Mouse (Mus musculus) skeletal muscle tissue, postnatal 0 days (tissue): ENCODE measurements around the gene BC117090. TPM values are rescaled to one million over a fixed set of nuclear protein-coding genes. Genes with fewer than 3 reads are reported as not detected.

Experiments
- polyA plus RNA-seq: library from polyadenylated mRNA; unstranded; fragments of >200 nt; fragmentation: Nextera tagmentation; extraction: Ambion mirVana; gene quantifications from 2 replicates; pipeline ENCODE4 v1.2.1, GENCODE M21; 2015

Gene BC117090
- 0.78 TPM in 1 of 2 replicates, not detected in the other for polyA plus RNA-seq

DNA sequence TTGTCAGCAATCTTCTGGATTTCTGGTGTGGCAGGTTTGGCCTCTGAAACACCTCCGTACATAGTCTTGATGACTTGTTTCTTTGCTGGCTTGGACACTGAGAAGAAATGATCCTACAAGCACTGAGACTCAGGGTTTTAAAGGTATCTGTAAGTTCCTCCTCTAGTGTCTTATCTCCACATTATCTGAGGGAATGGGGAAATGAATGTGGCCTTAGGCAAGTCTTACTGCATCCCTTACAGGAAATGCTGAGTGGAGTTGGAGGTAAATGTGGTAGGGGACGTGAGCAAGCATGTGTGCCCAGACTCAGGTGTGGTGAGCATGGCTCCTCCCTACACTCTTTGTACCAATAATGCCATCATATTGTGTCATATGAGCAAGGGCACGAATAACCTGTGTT lies at the start of gene BC117090:
TSS of gene BC117090 (minus strand) at position 101 of the 400 bp plus-strand sequence.

DNA sequence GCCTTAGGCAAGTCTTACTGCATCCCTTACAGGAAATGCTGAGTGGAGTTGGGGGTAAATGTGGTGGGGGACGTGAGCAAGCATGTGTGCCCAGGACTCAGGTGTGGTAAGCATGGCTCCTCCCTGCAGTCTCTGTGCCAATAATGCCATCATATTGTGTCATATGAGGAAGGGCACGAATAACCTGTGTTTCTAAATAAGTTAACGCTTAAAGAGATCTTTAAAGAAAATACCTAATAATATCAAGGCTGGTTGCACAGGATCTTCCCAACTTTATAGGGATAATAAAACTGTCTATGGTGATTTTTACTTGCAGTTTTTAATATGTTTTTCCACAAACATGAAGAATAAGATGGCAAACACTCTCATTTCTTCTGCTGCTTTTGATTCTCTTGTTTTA lies 33.5 kb upstream of the BC117090 start, which contains the start of gene BC100530:
TSS of gene BC100530 (minus strand) at position 101 of the 400 bp plus-strand sequence.

DNA sequence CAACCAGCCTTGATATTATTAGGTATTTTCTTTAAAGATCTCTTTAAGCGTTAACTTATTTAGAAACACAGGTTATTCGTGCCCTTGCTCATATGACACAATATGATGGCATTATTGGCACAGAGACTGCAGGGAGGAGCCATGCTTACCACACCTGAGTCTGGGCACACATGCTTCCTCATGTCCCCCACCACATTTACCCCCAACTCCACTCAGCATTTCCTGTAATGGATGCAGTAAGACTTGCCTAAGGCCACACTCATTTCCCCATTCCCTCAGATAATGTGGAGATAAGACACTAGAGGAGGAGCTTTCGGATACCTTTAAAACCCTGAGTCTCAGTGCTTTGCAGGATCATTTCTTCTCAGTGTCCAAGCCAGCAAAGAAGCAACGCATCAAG lies 57.3 kb downstream of the BC117090 start, which contains the start of gene Stfa1:
TSS of gene Stfa1 (plus strand) at position 156 of the 400 bp plus-strand sequence.

Other genes starting within 250 kb of the BC117090 start
- 5.2 TPM in 1 of 2 replicates, not detected in the other for gene Csta1, start 203.1 kb downstream of the BC117090 start, polyA plus RNA-seq
- 1.7 and 1.8 TPM in 2 replicates for gene Stfa2l1, start 177.5 kb downstream of the BC117090 start, polyA plus RNA-seq
- gene Gm5483, start 150.1 kb downstream of the BC117090 start, polyA plus RNA-seq, result 1.6 and 3.9 TPM in 2 replicates
- not detected in 2 replicates for gene Gm5416, start 123.9 kb downstream of the BC117090 start, polyA plus RNA-seq
- 0.51 and 1.3 TPM in 2 replicates for gene 2010005H15Rik, start 112.9 kb downstream of the BC117090 start, polyA plus RNA-seq
- gene Stfa1, start 57.4 kb downstream of the BC117090 start, polyA plus RNA-seq, result 3.5 and 39.7 TPM in 2 replicates
- 3.8 and 147 TPM in 2 replicates for gene BC100530, start 33.4 kb upstream of the BC117090 start, polyA plus RNA-seq
- gene Stfa2, start 74.1 kb upstream of the BC117090 start, polyA plus RNA-seq, result 1.5 and 14.0 TPM in 2 replicates
- 1.9 and 120 TPM in 2 replicates for gene Stfa3, start 121.1 kb upstream of the BC117090 start, polyA plus RNA-seq
- 0.04 and 0.13 TPM in 2 replicates for gene Casr, start 227.8 kb upstream of the BC117090 start, polyA plus RNA-seq